Mouse (Mus musculus) kidney, adult 8-10 months (tissue): ENCODE data around the gene Snip1.

Experiments used
- DNase-seq, 2 experiments: peaks; one replicate each; pipeline ENCODE4 v3.0.0; 2022

Gene Snip1

GRCm38 (mm10) chr4:125101334-125101733 is 34.9 kb downstream of the Snip1 start:
- no peak for DNase-seq

- DNase-seq, result no peak
These were observed 38.9 kb downstream of the Snip1 start for GRCm38 (mm10) chr4:125105354-125105753.

DNA sequence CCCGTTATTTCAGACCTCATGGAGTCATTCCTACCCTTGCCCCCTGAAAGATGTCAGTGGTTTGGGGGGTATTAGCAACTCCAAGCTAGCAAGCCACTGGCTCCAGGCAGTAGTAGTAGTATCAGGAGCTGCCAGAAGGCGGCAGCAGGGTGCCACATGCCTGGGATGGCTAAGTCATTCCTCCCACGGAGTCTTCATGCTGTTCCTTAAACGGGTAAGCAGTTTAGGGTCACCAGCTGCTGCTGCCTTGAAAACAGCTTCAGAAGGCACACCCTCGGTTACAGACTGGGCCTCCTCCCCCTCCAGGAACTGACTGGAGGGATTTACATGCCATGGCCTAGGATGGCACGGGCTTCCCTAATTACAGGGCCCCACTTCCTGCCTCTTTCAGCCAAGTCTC is 48.2 kb downstream of the Snip1 start:
- DNase-seq, result peak; percentile 73 to 89

- DNase-seq, result no peak
These were observed 48.6 kb downstream of the Snip1 start for GRCm38 (mm10) chr4:125115081-125115480.

GRCm38 (mm10) chr4:125115710-125116089 is 49.2 kb downstream of the Snip1 start:
- DNase-seq, result peak; percentile 82 to 86

GRCm38 (mm10) chr4:125116090-125116861 is 49.8 kb downstream of the Snip1 start:
- peak; percentile 81 to 82 for DNase-seq

DNA sequence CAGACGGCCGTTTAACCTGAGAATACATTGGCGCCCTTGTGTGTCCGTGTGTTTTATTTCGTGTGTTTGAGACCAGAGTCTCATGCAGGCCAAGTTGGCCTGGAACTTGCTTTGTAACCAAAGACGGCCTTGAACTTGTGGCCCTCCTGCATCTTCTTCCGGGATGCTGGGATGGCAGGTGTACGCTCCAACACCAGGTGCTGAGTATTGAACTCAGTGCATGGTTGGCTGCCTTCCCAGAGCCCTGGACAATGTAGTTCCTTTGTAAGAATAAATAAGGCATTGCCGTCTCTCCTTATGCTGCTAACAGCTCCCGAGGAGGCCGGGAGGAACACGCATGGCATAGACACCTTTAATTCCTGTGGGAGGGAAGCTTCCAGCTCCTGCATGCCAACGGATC is 50.5 kb downstream of the Snip1 start:
- no peak for DNase-seq

GRCm38 (mm10) chr4:125117902-125118320 is 51.4 kb downstream of the Snip1 start:
- DNase-seq, result no peak

GRCm38 (mm10) chr4:125119070-125119469 is 52.6 kb downstream of the Snip1 start:
- DNase-seq, result no peak

DNA sequence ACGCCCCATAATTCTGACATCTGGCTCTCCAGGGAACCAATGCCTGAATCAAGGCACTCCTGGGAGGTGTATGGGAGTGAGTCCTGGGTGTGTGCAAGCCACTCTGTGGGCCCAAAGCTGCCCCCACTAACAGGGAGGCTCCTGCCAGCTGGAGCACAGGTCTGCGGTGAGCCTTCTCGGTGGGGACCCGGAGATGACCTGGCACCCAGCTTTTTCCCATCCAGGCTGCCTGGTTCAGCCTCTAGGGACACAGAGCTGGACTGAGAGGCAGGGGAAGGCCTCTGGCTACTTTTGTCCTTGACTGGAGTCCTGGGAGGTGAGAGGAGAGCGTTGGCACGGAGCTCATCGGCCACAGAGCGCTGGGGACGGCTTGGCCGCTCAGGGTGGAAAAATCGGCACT is 53.2 kb downstream of the Snip1 start:
- no peak for DNase-seq

DNA sequence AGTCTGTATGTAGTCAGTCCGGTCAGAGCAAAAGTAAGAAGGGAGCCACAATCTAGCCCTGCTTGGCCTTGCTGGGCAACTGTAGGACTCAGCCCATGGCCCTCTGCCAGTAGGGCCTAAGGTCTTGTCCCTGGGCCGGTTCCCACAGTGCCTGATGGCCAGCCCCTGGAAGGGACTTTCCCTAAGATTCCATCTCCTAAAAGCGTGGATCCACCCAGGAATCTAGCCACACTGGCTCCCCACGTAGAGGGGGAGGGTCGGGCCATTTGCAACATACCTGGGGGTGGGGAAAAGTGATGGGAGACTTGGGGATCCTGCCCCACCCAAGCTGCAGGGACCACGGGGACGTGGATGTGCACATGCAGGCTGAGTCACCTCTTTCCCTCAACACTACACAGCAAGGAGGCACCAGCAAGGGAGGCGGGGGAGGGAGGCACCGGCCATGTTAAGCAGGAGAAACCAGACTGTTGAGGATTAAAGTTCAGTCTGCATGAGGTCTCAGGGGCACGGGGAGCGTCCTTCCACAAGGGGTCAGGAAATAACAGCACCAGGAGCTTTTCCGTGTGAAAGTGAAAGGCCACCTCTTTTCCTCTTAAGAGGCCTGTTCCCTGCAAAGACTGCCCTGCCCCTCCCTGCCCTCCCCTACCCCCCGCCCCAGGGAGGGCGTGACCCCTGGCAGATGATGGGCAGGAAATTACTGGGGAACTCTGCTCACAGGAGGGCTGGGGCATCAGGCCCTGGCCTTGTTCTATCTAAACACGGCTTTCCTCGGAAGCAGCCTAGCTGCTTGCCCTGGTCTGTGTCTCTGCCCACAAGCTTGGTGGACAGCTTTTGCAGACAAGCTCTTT is 56.2 kb downstream of the Snip1 start:
- DNase-seq, result peak; percentile 80

DNA sequence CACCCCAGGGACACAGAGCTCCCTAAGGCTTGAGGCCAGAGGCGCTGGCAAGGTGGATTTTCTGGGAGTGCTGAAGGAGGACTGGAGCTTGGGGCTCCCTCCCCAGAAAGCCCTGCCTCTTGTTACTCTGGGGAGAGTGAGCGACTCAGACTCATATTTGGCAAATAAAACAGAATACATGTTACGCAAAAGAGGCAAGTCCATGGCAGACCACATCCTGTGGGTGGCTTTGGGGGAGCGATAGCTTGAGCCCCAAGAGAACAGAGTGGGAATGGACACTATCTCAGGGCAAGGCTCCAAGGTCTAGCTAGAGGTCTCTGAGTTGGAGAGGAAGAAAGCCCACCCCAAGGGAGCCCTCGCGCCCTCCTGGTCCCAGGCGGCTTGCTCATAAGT is 56.8 kb downstream of the Snip1 start:
- peak in 1 of 2 experiments; percentile 47 for DNase-seq
